Mouse (Mus musculus): ENCODE data around the gene B230217C12Rik.

B230217C12Rik gene

DNA sequence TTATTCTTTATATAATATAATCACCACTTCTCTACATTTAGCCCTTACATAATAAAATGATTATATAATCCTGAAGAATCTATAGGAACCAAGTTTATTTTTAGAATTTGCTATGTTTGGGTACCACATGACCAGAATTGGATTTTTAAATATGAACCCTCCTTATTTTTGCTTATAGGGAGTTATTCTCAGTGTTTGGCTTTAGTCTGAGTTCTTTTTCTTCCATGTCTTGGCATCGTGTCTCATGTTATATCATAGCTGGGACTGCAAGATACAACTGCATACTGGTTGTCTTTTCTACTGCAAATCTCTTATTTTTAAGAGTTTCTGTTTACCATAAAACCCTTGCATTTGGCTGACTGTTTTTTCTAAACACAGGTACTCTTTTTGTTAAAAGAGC lies 33.8 kb downstream of the B230217C12Rik start:
- no peak for DNase-seq

DNA sequence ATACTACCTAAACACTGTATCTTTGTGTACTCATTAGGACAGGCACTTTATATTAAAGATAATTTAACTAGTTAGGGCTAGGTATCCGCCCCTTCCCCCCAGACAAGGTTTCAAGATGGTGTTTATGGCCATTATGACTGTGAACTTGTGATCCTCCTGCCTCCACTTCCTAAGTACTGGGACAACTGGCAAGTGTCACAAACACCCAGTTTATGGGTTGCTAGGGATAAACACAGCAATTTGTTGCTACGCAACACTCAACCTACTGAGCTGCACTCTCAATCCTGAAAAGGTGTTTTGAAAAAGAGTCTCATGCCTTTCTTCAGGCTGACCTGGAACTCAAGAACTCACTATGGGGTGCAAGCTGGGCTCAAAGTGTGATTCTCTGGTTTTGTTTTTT lies 36.8 kb downstream of the B230217C12Rik start:
- DNase-seq: peak; percentile 10

DNA sequence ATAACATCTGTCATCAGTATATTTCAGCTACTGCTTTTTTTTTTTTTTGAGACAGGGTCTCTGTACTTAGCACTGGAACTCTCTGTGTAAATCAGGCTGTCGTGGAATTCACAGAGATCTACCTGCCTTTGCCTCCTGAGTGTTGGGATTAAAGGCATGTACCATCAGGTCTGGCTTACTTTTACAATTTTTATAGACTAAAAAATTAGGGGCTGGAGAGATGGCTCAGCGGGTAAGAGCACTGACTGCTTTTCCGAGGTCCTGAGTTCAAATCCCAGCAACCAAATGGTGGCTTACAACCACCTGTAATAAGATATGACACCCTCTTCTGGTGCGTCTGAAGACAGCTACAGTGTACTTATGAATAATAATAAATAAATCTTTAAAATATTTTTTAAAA lies 39.8 kb downstream of the B230217C12Rik start:
- no peak for DNase-seq

DNA sequence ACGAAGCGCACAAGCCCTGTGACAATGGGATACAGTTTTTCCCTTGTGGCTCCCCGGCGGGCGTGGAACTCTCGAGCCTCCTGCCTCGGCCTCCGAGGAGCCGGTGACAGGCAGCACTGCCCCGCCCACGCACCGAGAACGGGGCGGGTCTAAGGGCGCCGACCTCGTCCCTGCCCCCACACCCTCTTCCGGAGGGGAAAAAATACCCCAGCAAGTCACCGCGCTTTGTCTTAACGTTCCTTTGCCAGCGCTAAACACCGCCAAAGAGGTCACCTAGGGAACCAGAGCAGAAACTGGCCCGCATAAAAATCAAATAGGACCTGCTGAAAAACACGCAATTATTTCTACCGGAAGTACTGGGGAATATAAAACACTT lies 43.0 kb downstream of the B230217C12Rik start:
- peak; percentile 85 for DNase-seq

DNA sequence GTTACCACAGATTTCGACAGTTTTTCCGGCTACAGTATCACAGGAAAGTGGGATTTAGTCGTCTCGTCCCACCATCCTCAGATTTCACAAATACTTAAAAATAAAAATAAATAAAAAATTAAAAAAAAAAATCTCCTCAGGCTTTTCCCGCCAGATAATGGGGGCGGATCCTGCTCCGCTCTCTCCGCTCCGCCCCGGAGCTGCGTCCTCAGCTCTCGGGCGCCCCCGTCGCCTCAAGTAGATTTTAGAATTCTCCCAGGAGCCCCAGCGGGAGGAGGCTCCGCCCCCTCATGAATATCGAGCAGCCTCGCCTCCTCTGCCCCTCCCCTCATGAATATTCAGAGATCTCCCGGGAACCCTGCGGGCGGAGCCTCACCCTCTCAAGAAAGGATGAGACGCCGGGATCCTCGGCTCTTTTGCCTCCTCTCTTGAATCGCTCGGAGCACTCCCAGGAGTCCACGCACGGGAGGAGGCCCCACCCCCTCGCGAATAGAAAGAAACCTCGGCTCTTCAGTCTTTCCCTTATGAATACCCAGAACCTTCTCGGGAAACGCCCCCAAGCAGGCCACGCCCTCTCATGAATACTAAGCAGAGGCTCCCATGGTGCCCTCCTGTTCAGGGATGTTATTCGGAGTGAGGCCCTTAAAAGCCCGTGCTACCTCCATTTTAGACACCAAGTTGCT lies 43.5 kb downstream of the B230217C12Rik start, which contains the start of gene Fbxo47:
Gene Fbxo47, minus strand, starts transcription at position 237 of the 683 bp plus-strand sequence.
- DNase-seq: peak; percentile 100

GRCm38 (mm10) chr11:97884601-97885185 lies 44.1 kb downstream of the B230217C12Rik start:
- peak; percentile 7 for DNase-seq

DNA sequence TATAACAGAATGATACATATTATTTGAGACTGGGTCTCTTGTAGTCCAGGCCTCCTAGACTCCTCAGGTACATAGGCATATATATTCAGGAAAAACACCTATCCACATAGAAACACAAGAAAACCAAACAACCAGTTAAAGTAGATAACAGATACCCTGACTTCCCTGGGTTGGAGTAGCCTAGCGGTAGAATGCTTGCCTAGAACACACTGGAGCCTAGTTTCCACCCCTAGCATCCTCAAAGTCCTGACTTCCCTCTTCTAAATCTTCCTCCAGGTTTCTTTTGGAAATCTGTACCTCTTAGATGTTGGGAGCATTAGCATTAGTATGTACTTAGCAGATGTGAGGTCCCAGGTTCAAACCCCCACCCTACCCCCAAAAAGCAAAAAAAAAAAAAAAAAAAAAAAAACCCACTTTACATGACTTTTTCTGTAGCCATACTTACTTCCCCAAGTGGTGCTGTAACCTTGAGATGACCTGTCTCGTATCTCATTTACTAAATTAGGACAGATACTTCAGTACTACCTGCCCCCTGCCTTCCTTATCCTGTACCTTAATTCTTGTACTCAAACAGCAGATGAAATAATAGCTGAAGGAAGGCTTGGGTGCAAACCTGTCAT lies 44.8 kb downstream of the B230217C12Rik start:
- DNase-seq: no peak

DNA sequence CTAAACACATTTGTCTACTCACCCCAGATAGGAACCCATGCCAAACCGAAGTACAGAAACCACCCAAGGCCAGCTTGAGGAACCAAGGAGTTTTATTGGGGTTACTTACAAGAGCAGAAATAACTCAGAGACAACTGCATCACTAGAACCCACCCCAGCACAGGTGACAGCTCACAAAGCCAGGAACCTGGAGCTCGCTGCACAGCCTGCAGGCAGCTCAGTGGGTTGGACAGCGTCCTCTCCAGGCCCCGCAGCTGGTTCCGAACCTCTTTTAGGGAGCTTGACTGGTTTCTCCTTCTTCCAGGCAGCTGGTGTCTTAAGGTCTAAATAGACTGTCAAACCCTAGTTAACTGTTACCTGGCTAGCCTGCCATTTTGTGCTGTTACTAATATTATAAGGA lies 51.2 kb downstream of the B230217C12Rik start:
- no peak for DNase-seq
